Mouse (Mus musculus) forebrain, embryonic 13.5 days (tissue): ENCODE measurements around the gene Slc25a39. TPM values are rescaled to one million over a fixed set of nuclear protein-coding genes. Genes with fewer than 3 reads are reported as not detected.
"Not testable (repeated sequence)": the region's sequence is repeated elsewhere in the genome, so short reads cannot be mapped to it uniquely, and the experiment has no call there.

Source experiments
- ATAC-seq: fragments of 200-750 bp; cut with Nextera tagmentation; 2 replicates; pipeline ENCODE4 v1.8.0; 2017
- H3K27ac ChIP-seq: fragments of 300-500 bp; sonication (generic); 2 replicates; pipeline ENCODE4 v1.5.1; 2015; ENCODE audit warnings: inconsistent platforms, mild to moderate bottlenecking, moderate library complexity
- H3K27me3 ChIP-seq: fragments of 300-500 bp; sonication (generic); 2 replicates; pipeline ENCODE4 v1.6.1; 2015; ENCODE audit warnings: mild to moderate bottlenecking, inconsistent platforms
- H3K36me3 ChIP-seq: fragments of 300-500 bp; sonication (generic); 2 replicates; pipeline ENCODE4 v1.6.1; 2015; ENCODE audit warnings: mild to moderate bottlenecking, inconsistent platforms; ENCODE audit not compliant: poor library complexity, severe bottlenecking
- H3K4me1 ChIP-seq: fragments of 300-500 bp; sonication (generic); 2 replicates; pipeline ENCODE4 v1.6.1; 2015; ENCODE audit warnings: inconsistent platforms
- H3K4me2 ChIP-seq: fragments of 300-500 bp; sonication (generic); 2 replicates; pipeline ENCODE4 v1.6.1; 2015; ENCODE audit warnings: inconsistent platforms, mild to moderate bottlenecking, moderate library complexity
- H3K4me3 ChIP-seq: fragments of 300-500 bp; sonication (generic); 2 replicates; pipeline ENCODE4 v1.5.1; 2015; ENCODE audit warnings: mild to moderate bottlenecking, inconsistent platforms
- H3K9ac ChIP-seq: fragments of 300-500 bp; sonication (generic); 2 replicates; pipeline ENCODE4 v1.6.1; 2015; ENCODE audit warnings: mild to moderate bottlenecking, inconsistent platforms
- H3K9me3 ChIP-seq: fragments of 300-500 bp; sonication (generic); replicated peaks from 2 replicates; pipeline ENCODE4 v1.6.1; 2016; ENCODE audit warnings: inconsistent platforms
- WGBS: fragments of 180-500 bp; shearing (Covaris S2); methylation state at CpG from one replicate; pipeline ENCODE4 v1.1.7; 2015; 5-methylcytosine and 5-hydroxymethylcytosine counted together
- polyA plus RNA-seq: library from polyadenylated mRNA; unstranded; fragments of >200 nt; fragmentation: Nextera tagmentation; extraction: Ambion mirVana; gene quantifications from 2 replicates; pipeline ENCODE4 v1.2.1, GENCODE M21; 2015

Gene Slc25a39
- polyA plus RNA-seq, 1 experiment from 2014 or later, result 159 TPM

DNA sequence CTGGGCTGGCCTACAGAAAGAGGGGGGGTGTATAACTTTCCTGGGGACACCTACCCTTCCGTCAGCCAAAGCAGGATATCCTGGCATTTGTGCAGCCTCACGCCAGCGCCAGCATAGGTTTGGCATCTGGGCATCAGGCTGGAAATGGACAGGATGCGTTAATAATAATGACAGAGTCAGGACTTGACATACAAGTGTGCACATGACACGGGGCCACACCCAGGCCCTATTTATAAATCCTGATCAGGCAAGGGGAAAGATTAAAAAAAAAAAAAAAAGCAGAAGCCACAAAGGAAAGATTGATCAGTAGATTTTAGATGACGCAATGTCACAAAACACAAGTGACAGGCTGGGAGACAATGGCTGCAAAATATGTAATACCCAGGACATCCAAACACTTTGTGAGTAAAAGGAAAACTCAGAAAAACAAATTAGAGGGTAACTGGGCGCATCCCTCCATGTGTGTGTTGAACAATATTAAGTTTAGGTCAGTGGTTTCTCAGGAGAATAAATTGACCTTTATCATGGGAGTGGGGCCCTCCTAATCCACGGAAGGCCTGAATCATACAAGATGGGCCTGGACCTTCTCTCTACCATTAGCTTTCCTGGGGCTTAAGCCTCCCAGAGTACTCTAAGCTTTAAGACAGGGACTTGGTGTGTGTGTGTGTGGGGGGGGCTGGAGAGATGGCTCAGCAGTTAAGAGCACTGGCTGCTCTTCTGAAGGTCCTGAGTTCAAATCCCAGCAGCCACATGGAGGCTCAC lies 18.0 kb upstream of the Slc25a39 start:
- Histone ChIP-seq H3K9me3 (no peaks in the 10 kb centered on the region), H3K9ac (no peak overlapping the region), H3K36me3 (no peaks in the 10 kb centered on the region), H3K4me1 (peaks cover 12% of the 10 kb centered on the region), H3K4me2 (no peak overlapping the region), H3K27me3 (peaks cover 11% of the 10 kb centered on the region; the same call in 1 of the 2 replicates), H3K27ac (no peak overlapping the region), H3K4me3 (no peak overlapping the region)
- 87% methylated on average over 8 of the region's 8 CpGs for WGBS
- ATAC-seq, result no peak

DNA sequence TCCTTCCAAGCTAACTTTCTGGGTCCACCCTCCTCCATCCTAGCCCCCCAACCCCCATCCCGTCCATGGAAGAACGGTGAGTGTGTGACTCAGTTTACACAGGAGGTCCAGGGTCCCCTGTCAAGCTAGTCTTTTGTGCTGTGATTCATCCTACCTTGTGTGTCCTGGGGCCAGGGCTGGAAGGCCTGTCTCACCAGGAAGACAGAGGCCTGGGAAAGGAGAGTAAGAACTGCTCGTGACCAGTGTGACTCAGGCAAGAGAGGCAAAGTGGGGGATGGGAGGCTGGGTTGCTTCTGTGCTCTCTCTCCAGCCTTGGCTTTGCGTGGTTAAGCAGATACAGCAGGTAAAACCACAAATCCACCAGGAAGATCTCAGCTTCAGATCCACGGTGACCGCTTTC lies 16.9 kb upstream of the Slc25a39 start:
- no peak overlapping the region for H3K4me2 ChIP-seq
- H3K4me3 ChIP-seq, result no peak overlapping the region
- H3K9ac ChIP-seq, result no peak overlapping the region
- H3K4me1 ChIP-seq, result peaks cover 5% of the 10 kb centered on the region
- ATAC-seq, result no peak
- H3K36me3 ChIP-seq, result no peaks in the 10 kb centered on the region
- H3K27me3 ChIP-seq, result peaks cover 11% of the 10 kb centered on the region; the same call in 1 of the 2 replicates
- WGBS, result 76% methylated on average over 6 of the region's 6 CpGs
- H3K9me3 ChIP-seq, result peaks cover 2% of the 10 kb centered on the region; the same call in 1 of the 2 replicates
- H3K27ac ChIP-seq, result no peak overlapping the region

DNA sequence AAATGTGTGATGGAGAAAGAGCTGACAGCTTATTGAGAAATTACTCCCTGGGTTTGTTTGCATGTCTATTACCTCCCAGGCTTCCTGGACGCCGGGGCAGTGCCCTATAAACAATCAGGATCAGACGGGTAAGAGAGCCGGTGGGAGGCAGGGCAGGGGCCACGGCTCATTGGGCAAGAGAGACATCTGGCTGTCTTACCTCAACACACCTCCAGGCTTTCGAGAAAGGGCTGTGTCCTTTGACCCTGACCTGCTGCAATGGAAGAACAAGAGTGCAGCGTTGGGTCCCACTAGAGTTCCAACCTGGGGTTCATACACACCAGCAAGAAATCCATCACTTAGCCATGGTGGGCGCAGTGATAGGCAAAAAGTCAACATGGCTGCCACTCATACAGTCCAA lies 13.8 kb upstream of the Slc25a39 start:
- Histone ChIP-seq H3K9me3 (peaks cover 3% of the 10 kb centered on the region; the same call in 1 of the 2 replicates), H3K27ac (no peak overlapping the region), H3K4me1 (no peaks in the 10 kb centered on the region), H3K27me3 (no peaks in the 10 kb centered on the region), H3K9ac (no peak overlapping the region), H3K4me2 (no peak overlapping the region), H3K36me3 (no peaks in the 10 kb centered on the region), H3K4me3 (no peak overlapping the region)
- ATAC-seq, result no peak
- WGBS, result 71% methylated on average over 8 of the region's 8 CpGs

DNA sequence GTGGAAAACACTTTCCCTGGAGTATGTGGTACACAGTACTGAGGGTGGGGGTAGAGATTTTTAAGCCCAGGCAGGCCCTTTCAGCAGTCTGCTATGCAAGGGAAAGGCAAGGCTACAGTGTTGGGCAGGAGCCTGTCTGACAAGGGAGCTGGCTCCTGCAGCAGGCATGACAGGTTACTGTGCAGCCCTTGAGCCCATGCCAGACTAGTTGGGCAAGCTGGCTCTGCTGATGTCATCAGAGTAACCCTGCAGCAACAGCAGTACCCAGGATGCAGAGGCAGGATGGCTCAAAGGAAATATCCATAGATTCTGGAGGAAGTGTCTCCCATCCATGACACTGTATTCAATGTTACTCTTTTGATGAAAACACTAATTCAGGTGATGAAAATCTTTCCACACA lies 11.1 kb upstream of the Slc25a39 start:
- H3K9ac ChIP-seq, result no peak overlapping the region

DNA sequence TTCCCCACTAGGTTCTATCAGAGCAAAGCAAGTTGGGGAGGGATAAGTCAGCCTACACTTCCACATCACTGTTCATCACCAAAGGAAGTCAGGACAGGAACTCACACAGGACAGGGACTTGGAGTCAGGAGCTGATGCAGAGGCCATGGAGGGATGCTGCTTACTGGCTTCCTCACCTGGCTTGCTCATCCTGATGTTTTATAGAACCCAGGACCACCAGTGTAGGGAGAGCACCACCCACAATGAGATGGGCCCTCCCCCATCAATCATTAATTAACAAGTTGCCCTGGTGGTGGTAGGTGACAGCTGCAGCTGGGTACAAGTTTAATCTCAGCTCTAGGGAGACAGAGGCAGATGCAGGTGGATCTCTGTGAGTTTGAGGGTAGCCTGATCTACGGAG lies 9.4 kb upstream of the Slc25a39 start:
- no peak for ATAC-seq
- H3K9ac ChIP-seq, result no peak overlapping the region

More for the DNA sequence above, 11.1 kb upstream of the Slc25a39 start:
- Histone ChIP-seq H3K27ac (no peak overlapping the region), H3K9me3 (peaks cover 3% of the 10 kb centered on the region; the same call in 1 of the 2 replicates), H3K36me3 (no peaks in the 10 kb centered on the region), H3K4me2 (no peak overlapping the region), H3K27me3 (no peaks in the 10 kb centered on the region), H3K4me1 (no peaks in the 10 kb centered on the region), H3K4me3 (no peak overlapping the region)
- ATAC-seq, result no peak

DNA sequence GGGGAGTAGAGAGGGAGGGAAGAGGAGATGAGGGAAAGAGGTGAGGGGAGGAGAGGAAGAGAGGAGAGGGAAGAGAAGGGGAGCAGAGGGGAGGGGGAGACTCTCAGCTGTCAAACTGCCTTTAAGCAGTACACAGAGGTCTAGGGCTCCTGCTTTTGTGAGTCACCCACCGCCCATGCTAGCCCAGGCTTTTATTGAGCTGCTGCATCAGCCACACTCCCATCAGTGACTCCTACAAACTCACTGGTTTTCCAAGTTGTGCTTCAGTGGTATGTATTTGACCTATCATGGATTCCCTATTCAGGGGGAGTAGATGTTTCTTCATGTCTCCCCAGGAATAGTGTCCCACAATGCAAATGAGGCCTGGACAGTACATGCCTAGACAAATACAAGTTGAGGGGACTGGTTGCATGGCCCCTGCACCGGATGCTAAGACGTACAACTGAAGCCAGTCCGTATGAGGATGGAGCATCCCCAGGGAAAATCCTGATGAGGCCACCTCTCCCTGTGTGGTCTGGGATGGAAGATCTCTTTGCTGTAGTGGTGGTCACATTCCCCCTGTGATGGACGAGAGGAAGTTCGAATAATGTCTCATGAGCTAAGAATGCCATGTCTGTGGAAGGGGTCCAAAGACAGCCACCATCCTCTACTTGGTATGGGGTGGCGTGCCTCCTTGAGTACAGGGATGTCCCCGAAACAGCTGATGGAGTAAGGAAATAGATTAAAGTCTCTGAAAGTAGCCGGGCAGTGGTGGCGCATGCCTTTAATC lies 7.5 kb upstream of the Slc25a39 start:
- Histone ChIP-seq H3K27ac (no peak overlapping the region), H3K4me2 (no peak overlapping the region), H3K27me3 (no peaks in the 10 kb centered on the region), H3K4me3 (no peak overlapping the region), H3K9ac (no peak overlapping the region), H3K4me1 (no peaks in the 10 kb centered on the region), H3K36me3 (no peaks in the 10 kb centered on the region), H3K9me3 (peaks cover 3% of the 10 kb centered on the region; the same call in 1 of the 2 replicates)
- no peak for ATAC-seq
- WGBS, result 74% methylated on average over 10 of the region's 10 CpGs

More for the DNA sequence above, 9.4 kb upstream of the Slc25a39 start:
- H3K4me2 ChIP-seq, result no peak overlapping the region
- 85% methylated on average over 1 of the region's 1 CpGs for WGBS
- no peaks in the 10 kb centered on the region for H3K27me3 ChIP-seq
- no peak overlapping the region for H3K4me3 ChIP-seq
- peaks cover 3% of the 10 kb centered on the region; the same call in 1 of the 2 replicates for H3K9me3 ChIP-seq
- no peaks in the 10 kb centered on the region for H3K4me1 ChIP-seq
- H3K36me3 ChIP-seq, result no peaks in the 10 kb centered on the region
- H3K27ac ChIP-seq, result no peak overlapping the region

DNA sequence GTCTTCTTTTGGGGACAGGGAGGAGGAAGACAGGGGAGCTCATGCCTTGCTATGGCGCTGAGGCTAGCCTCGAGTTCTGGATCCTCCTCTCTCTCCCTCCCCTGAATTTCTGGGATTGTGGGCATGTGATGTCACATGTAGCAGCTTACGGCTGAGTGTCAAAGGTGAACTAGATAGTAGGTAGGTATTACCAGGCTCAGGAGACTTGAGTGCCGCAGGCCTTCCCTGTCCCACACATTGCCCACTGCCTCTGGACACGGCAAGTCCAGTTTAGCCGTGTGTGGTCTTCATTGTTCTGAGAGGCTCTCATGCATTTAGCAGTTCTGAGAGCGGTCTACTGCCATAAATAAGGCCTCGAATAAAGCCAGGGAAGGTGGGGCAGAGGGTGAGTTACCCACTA lies 5.3 kb upstream of the Slc25a39 start:
- Histone ChIP-seq H3K36me3 (no peaks in the 10 kb centered on the region), H3K27me3 (no peaks in the 10 kb centered on the region), H3K9me3 (no peaks in the 10 kb centered on the region), H3K4me2 (no peak overlapping the region), H3K27ac (no peak overlapping the region), H3K9ac (no peak overlapping the region), H3K4me1 (peaks cover 2% of the 10 kb centered on the region; the same call in 1 of the 2 replicates), H3K4me3 (no peak overlapping the region)
- WGBS, result 78% methylated on average over 8 of the region's 8 CpGs
- no peak for ATAC-seq

DNA sequence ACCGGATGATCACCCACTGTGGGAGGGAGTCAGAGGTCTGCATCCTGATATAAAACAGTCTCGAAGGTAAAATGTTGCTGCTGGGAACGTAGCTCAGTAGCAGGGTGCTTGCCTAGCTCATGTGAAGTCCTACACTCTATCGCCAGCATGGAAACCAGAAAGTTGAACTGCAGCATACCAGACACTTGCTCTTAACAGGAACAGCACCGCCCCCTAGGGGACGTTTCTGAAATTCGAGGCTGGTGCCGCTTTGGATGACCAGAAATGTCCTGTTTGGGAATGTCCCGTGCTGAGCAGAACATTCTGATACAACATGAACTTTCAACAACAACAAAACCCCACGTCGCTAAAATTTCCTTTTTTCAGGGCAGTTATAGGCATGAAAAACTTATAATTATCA lies 4.0 kb upstream of the Slc25a39 start:
- no peaks in the 10 kb centered on the region for H3K27me3 ChIP-seq
- 5% methylated on average over 11 of the region's 11 CpGs for WGBS

DNA sequence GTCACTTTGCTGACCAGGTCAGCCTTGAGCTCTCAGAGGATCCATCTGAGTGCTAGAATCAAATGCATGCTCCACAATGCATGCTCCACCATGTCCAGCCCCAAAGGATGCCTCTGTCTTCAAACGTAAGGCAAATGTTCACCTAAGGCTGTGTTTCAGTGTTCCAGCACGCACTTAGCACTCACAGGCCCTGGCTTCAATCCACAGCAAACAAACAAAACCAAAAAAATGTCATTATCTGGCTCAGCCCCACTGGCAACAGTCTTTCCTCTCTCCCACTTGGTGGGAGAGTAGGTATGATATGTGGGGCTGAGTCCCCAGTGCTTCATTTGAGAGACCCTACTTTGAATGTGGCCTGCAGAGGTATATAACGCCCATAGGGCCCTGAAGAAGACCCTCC lies 3.3 kb upstream of the Slc25a39 start:
- Histone ChIP-seq H3K9me3 (no peaks in the 10 kb centered on the region), H3K36me3 (no peaks in the 10 kb centered on the region)
- WGBS, result 78% methylated on average over 3 of the region's 3 CpGs

More for the DNA sequence above, 4.0 kb upstream of the Slc25a39 start:
- ATAC-seq, result no peak
- Histone ChIP-seq H3K4me1 (peaks cover 10% of the 10 kb centered on the region), H3K9me3 (no peaks in the 10 kb centered on the region), H3K4me3 (no peak overlapping the region), H3K36me3 (no peaks in the 10 kb centered on the region), H3K9ac (no peak overlapping the region), H3K4me2 (no peak overlapping the region), H3K27ac (no peak overlapping the region)

DNA sequence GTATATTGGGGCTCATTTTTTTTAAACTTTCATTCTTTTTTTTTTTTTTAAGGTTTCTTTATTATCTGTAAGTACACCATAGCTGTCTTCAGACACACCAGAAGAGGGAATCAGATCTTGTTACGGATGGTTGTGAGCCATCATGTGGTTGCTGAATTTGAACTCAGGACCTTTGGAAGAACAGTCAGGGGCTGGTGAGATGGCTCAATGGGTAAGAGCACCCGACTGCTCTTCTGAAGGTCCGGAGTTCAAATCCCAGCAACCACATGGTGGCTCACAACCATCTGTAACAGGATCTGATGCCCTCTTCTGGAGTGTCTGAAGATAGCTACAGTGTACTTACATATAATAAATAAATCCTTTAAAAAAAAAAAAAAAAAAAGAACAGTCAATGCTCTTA lies 2.6 kb upstream of the Slc25a39 start:
- 88% methylated on average over 3 of the region's 3 CpGs for WGBS
- peaks cover 23% of the 10 kb centered on the region for H3K4me1 ChIP-seq
- H3K9ac ChIP-seq, ATAC-seq, H3K4me2 ChIP-seq, H3K36me3 ChIP-seq, H3K27me3 ChIP-seq, H3K4me3 ChIP-seq, H3K9me3 ChIP-seq, H3K27ac ChIP-seq: not testable (repeated sequence)

More for the DNA sequence above, 3.3 kb upstream of the Slc25a39 start:
- no peak for ATAC-seq
- H3K4me2 ChIP-seq, result no peak overlapping the region
- H3K27me3 ChIP-seq, result no peaks in the 10 kb centered on the region
- H3K4me3 ChIP-seq, result no peak overlapping the region
- H3K9ac ChIP-seq, result no peak overlapping the region
- no peak overlapping the region for H3K27ac ChIP-seq
- H3K4me1 ChIP-seq, result peaks cover 16% of the 10 kb centered on the region

DNA sequence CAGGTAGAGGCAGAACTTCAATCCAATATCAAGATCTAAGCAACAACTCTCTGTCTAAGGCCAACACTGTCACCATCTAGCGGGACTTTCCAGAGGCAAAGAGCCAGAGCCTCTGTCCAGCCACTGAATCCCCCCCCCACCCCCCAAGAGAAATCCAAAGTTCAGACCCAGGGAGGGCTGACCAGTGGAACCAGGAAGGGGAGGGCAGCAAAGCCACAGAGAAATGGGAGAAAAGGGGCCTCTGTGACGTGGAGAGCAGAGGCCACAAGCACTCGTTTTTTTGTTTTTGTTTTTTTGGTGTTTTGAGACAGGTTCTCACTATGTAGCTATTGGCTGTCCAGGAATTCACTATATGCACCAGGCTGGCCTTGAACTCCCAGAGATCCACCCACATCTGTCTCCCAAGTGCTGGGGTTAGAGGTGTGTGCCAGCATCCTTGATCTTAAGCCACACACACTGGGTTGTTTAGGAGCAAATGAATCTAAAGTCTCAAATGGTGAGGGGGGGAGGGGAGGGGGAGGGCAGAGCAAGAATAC lies 2.1 kb upstream of the Slc25a39 start:
- Histone ChIP-seq H3K36me3 (peaks cover 2% of the 10 kb centered on the region; the same call in 1 of the 2 replicates), H3K27ac (no peak overlapping the region), H3K9me3 (no peaks in the 10 kb centered on the region), H3K9ac (no peak overlapping the region), H3K4me2 (no peak overlapping the region), H3K4me1 (peaks cover 28% of the 10 kb centered on the region), H3K4me3 (no peak overlapping the region), H3K27me3 (no peaks in the 10 kb centered on the region)
- WGBS, result 78% methylated on average over 3 of the region's 3 CpGs
- no peak for ATAC-seq
